Mouse (Mus musculus): ENCODE data around the gene Pik3r2. TPM values are rescaled to one million over a fixed set of nuclear protein-coding genes. Genes with fewer than 3 reads are reported as not detected.
"Not testable (repeated sequence)": the region's sequence is repeated elsewhere in the genome, so short reads cannot be mapped to it uniquely, and the experiment has no call there.

Pik3r2 gene
- polyA plus RNA-seq (2015; fragmentation: Nextera tagmentation; extraction: Ambion mirVana): 28.0 and 45.8 TPM in 2 replicates

DNA sequence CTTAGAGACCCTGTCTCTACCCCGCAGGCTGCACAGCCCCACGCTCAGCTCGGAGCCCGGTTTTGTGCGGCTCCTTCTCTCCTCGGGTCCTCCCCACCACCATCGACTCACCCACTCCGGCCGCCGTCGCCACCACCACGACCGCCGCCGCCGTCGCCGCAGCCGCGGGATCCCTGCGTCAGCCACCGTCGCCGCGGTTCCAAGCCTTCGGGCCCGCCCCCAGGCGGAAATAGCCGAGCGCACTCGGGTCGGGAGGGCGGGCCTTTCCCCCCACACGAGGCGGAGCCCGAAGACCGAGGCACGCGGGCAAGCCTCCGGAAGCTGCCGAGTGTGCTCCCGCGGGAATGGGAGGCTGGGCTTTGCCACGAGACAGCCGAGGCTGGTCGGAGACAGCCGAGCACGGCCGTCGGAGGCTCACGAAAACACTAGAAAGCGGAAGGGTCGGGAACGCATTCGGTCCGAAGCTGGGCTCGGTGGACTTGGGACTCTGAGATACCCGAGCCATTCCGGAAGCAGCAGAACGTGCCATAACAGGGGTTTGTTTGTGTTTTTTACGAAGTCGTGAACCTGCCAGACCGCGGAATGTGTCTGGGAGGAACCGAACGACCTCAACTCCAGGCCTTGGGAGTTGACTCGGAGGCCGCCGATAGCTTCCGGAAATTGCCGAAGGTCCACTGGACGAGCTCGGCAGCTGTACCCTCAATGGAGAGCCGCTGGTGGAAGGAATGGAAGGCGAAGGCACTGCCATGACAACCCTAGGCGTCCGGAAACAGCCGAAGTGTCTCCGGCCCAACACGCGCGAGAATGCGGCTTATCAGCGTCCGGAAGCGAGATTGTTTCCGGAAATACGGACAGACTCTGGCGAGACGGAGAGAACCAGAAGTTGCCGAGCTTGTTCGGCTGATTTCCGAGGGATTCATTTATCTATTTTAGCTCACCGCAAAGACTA lies at the start of gene Pik3r2:
Gene Pik3r2 (minus strand): TSS at position 218 of the 949 bp plus-strand sequence.
- H3K27me3 ChIP-seq: no peaks in the 10 kb centered on the region
- peaks cover 36% of the 10 kb centered on the region for H3K36me3 ChIP-seq
- peak; percentile 91 for ATAC-seq (replicated peaks; ENCODE audit: insufficient number of reproducible peaks, insufficient read depth, low FRiP score, low read depth)
- H3K9ac ChIP-seq: peak within 1 kb of the TSS; percentile 100
- WGBS: under 1% methylated on average over 94 of the region's 94 CpGs
- H3K4me2 ChIP-seq: peak within 1 kb of the TSS; percentile 96
- peaks cover 46% of the 10 kb centered on the region for H3K4me1 ChIP-seq (replicated peaks)
- H3K27ac ChIP-seq: peak within 1 kb of the TSS; percentile 98
- no peaks in the 10 kb centered on the region for H3K9me3 ChIP-seq (replicated peaks)
- peak within 1 kb of the TSS; percentile 92 for H3K4me3 ChIP-seq

DNA sequence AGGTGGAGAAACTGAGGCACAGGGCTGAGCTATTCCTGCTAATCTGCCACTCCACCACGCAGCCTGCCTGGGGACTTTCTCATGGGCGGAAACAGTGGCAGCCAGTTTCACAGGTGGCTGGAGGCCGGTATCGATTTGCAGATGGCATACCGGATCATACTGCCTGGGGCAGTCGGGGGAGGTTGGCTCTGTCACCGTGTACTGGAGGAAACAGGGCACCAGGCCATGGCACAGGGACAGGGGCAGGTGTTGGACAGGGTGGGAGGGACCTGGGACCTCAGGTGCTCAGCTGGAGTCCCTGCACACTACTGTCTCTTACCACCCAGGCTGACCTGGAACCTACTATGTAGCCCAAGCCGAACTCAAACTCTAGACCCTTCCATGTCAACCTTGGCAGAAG lies 49.3 kb upstream of the Pik3r2 start:
- Histone ChIP-seq H3K4me1 (replicated peaks) (0 out of 2 replicates have a peak, but pooled peaks cover 3% of the 10 kb centered on the region), H3K27me3 (peaks cover 7% of the 10 kb centered on the region), H3K9ac (no peak overlapping the region), H3K9me3 (replicated peaks) (no peaks in the 10 kb centered on the region), H3K36me3 (no peaks in the 10 kb centered on the region), H3K4me2 (no peak overlapping the region), H3K27ac (no peak overlapping the region), H3K4me3 (no peak overlapping the region)
- WGBS: 76% methylated on average over 8 of the region's 8 CpGs
- no peak for ATAC-seq (replicated peaks; ENCODE audit: insufficient number of reproducible peaks, insufficient read depth, low FRiP score, low read depth)

DNA sequence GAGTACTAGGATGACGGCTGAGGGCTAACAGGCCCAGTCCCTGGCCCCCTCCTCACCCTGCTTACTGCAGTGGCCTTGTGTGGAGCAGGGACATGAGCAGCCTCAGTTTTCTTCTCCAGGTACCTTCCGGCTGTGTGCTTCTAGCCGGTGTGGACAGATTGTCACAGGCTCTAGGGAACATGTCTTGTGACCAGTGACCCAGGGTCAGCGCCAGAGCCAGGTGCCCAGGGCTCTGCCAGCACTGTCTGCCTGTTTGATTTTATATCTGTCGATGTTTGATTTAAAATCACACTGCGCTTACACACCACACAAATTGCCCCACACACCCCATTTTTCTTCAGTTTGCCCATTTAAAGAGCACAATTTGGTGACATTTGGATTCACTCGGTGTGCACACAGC lies 47.3 kb upstream of the Pik3r2 start:
- peaks cover 25% of the 10 kb centered on the region for H3K27me3 ChIP-seq
- no peak overlapping the region for H3K27ac ChIP-seq
- no peak overlapping the region for H3K9ac ChIP-seq
- peaks cover 5% of the 10 kb centered on the region for H3K9me3 ChIP-seq (replicated peaks)
- H3K4me3 ChIP-seq: no peak overlapping the region
- no peak overlapping the region for H3K4me2 ChIP-seq
- H3K36me3 ChIP-seq: no peaks in the 10 kb centered on the region
- no peak for ATAC-seq (replicated peaks; ENCODE audit: insufficient number of reproducible peaks, insufficient read depth, low FRiP score, low read depth)
- 0 out of 2 replicates have a peak, but pooled peaks cover 10% of the 10 kb centered on the region for H3K4me1 ChIP-seq (replicated peaks)
- 78% methylated on average over 7 of the region's 7 CpGs for WGBS

DNA sequence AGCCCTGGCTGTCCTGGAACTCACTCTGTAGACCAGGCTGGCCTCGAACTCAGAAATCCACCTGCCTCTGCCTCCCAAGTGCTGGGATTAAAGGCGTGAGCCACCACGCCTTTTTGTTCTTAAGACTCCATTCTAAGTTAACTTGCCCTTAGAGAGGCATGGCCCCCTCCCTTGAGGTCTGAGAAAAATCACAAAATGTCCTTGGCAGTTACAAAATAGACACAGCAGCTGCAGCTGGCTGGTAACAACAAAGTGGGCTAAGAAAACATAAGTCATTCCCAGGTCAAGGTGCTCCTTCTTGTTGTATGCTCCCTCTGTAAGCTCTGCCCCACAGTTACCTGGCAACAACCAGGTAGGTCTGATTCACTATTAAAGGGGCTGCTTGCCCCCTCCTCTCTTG lies 46.1 kb upstream of the Pik3r2 start:
- not testable (repeated sequence) for H3K36me3 ChIP-seq; H3K4me1 ChIP-seq (replicated peaks); H3K4me3 ChIP-seq; ATAC-seq (replicated peaks; ENCODE audit: insufficient number of reproducible peaks, insufficient read depth, low FRiP score, low read depth); H3K27ac ChIP-seq; H3K9ac ChIP-seq; H3K4me2 ChIP-seq
- Histone ChIP-seq H3K9me3 (replicated peaks) (peaks cover 11% of the 10 kb centered on the region), H3K27me3 (peaks cover 29% of the 10 kb centered on the region)
- WGBS: 87% methylated on average over 3 of the region's 3 CpGs

DNA sequence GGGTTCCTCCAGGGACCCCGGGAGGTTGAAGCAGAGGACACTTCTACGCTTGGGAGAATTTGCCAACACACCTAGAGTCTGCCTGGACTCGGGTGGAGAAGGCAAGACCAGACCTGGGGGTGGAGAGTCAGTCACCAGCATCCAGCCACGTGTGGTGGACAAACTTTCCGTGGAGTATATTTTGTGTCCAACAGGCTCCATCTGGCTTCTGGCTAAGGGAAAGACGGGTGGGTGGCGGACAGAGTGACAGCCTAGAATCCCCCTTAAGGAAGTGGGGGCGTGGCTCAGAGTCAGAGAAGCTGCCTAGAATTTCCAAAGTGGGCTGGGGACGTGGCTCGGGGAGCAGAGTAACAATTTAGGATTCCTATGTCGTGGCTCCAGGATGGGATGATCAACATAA lies 45.5 kb upstream of the Pik3r2 start:
- Histone ChIP-seq H3K9ac (no peak overlapping the region), H3K4me1 (replicated peaks) (peaks cover 10% of the 10 kb centered on the region; the same call in 1 of the 2 replicates), H3K36me3 (no peaks in the 10 kb centered on the region), H3K4me3 (no peak overlapping the region), H3K9me3 (replicated peaks) (peaks cover 11% of the 10 kb centered on the region), H3K4me2 (no peak overlapping the region), H3K27me3 (peaks cover 32% of the 10 kb centered on the region), H3K27ac (no peak overlapping the region)
- 34% methylated on average over 11 of the region's 11 CpGs for WGBS
- no peak for ATAC-seq (replicated peaks; ENCODE audit: insufficient number of reproducible peaks, insufficient read depth, low FRiP score, low read depth)

DNA sequence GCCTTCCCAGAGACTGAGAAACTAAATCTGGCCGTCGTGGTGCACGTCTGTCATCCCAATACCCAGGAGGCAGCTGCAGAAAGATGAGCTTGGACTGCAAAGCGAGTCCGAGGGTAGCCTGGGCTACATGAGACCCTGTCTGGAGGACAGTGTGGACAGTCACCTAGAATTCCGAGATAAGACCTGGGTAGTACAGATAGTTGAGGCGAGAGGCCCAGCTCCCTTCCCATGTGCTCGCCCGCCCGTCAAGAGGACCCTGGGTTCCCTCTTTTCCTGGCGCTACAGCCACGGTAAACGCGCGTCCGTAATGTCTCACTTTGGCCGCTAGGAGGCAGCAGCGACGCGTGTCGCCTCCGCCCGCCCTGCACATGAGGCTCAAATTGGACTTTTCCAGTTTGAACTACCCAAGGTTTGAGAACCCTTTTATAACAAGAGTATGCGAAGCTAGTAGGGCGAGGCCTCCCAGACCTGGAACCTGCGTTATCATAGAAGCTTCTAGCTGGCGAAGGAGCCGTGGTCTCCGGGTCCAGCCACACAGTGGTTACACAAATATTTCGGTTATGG lies 45.0 kb upstream of the Pik3r2 start:
- Histone ChIP-seq H3K4me1 (replicated peaks) (peaks cover 14% of the 10 kb centered on the region; the same call in 1 of the 2 replicates), H3K27me3 (peaks cover 37% of the 10 kb centered on the region), H3K9ac (no peak overlapping the region), H3K36me3 (no peaks in the 10 kb centered on the region), H3K27ac (no peak overlapping the region), H3K4me3 (no peak overlapping the region), H3K9me3 (replicated peaks) (peaks cover 11% of the 10 kb centered on the region), H3K4me2 (no peak overlapping the region)
- WGBS: 14% methylated on average over 30 of the region's 30 CpGs
- no peak for ATAC-seq (replicated peaks; ENCODE audit: insufficient number of reproducible peaks, insufficient read depth, low FRiP score, low read depth)

- Histone ChIP-seq H3K9ac (no peak overlapping the region), H3K4me1 (replicated peaks) (peaks cover 14% of the 10 kb centered on the region; the same call in 1 of the 2 replicates), H3K36me3 (no peaks in the 10 kb centered on the region), H3K27me3 (peaks cover 48% of the 10 kb centered on the region), H3K4me2 (peak overlapping the region; percentile 19; the same call in 1 of the 2 replicates), H3K27ac (no peak overlapping the region), H3K4me3 (no peak overlapping the region), H3K9me3 (replicated peaks) (peaks cover 11% of the 10 kb centered on the region)
- ATAC-seq (replicated peaks; ENCODE audit: insufficient number of reproducible peaks, insufficient read depth, low FRiP score, low read depth): peak; percentile 58
- 7% methylated on average over 31 of the region's 31 CpGs for WGBS
Observed at GRCm38 (mm10) chr8:70820101-70820935, 43.8 kb upstream of the Pik3r2 start.

GRCm38 (mm10) chr8:70816679-70817078 lies 40.2 kb upstream of the Pik3r2 start:
- no peak overlapping the region for H3K9ac ChIP-seq
- H3K4me2 ChIP-seq: peak overlapping the region; percentile 45
- peaks cover 13% of the 10 kb centered on the region; the same call in 1 of the 2 replicates for H3K4me1 ChIP-seq (replicated peaks)
- WGBS: 10% methylated on average over 30 of the region's 30 CpGs
- H3K36me3 ChIP-seq: no peaks in the 10 kb centered on the region
- H3K9me3 ChIP-seq (replicated peaks): peaks cover 11% of the 10 kb centered on the region
- peaks cover 62% of the 10 kb centered on the region for H3K27me3 ChIP-seq
- H3K4me3 ChIP-seq: no peak overlapping the region
- no peak for ATAC-seq (replicated peaks; ENCODE audit: insufficient number of reproducible peaks, insufficient read depth, low FRiP score, low read depth)
- no peak overlapping the region for H3K27ac ChIP-seq

DNA sequence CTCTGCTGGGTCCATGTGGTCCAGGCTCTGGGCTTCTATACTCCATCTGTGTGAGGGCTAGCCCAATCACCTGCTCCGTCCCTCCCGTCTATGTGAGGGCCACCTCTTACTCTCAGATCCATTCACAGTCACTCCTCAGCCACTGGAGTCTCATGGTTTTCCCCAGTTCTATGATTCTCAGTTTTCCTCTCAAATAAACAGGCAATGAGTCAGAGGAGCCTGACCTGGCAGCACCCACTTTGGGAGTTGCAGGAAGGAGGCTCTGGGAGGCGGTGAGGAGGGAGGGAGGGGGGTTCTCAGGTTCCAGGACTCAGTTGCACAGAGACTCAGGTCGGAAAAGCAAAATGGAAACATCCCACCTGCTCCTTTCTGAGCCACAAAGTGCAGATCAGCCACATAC lies 36.4 kb upstream of the Pik3r2 start:
- no peaks in the 10 kb centered on the region for H3K36me3 ChIP-seq
- H3K4me2 ChIP-seq: no peak overlapping the region
- WGBS: 57% methylated on average over 4 of the region's 4 CpGs
- peaks cover 46% of the 10 kb centered on the region for H3K27me3 ChIP-seq
- H3K4me1 ChIP-seq (replicated peaks): peaks cover 5% of the 10 kb centered on the region; the same call in 1 of the 2 replicates
- no peaks in the 10 kb centered on the region for H3K9me3 ChIP-seq (replicated peaks)
- no peak for ATAC-seq (replicated peaks; ENCODE audit: insufficient number of reproducible peaks, insufficient read depth, low FRiP score, low read depth)
- no peak overlapping the region for H3K4me3 ChIP-seq
- no peak overlapping the region for H3K9ac ChIP-seq
- H3K27ac ChIP-seq: no peak overlapping the region

DNA sequence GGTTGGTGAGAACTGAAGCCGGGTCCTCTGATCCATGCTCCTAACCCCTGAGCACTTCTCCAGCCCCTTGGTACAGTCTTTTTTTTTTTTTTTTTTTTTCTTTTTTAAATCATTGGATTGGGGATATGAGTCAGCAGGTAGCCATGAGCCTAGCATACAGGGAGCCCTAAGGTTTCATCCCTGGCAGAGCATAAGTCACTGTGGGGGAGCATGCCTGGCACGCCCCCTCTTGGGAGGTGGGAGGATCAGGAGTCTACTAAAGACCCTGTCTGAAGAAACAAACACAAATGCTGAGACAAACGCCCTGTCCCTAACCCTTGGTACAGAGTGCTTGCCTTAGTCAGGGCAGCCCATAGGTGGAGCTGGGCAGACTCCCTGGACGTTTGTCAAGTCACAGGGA lies 35.5 kb upstream of the Pik3r2 start:
- H3K4me2 ChIP-seq: no peak overlapping the region
- WGBS: 45% methylated on average over 4 of the region's 4 CpGs
- H3K4me3 ChIP-seq: no peak overlapping the region
- no peak for ATAC-seq (replicated peaks; ENCODE audit: insufficient number of reproducible peaks, insufficient read depth, low FRiP score, low read depth)
- no peak overlapping the region for H3K27ac ChIP-seq
- H3K27me3 ChIP-seq: peaks cover 44% of the 10 kb centered on the region
- H3K9ac ChIP-seq: no peak overlapping the region
- no peaks in the 10 kb centered on the region for H3K36me3 ChIP-seq
- no peaks in the 10 kb centered on the region for H3K9me3 ChIP-seq (replicated peaks)
- H3K4me1 ChIP-seq (replicated peaks): peaks cover 5% of the 10 kb centered on the region; the same call in 1 of the 2 replicates
